Mouse (Mus musculus) heart, embryonic 13.5 days (tissue): Measurements from ENCODE around the gene Stx16. TPM values are rescaled to one million over a fixed set of nuclear protein-coding genes. Genes with fewer than 3 reads are reported as not detected.

Experiments
- ATAC-seq: fragments of 200-750 bp; cut with Nextera tagmentation; 2 replicates; pipeline ENCODE4 v1.8.0; 2017; ENCODE audit warnings: moderate TSS enrichment; ENCODE audit not compliant: insufficient number of reproducible peaks, low FRiP score, low TSS enrichment; ENCODE audit errors: extremely low read depth
- H3K27ac ChIP-seq: fragments of 300-500 bp; sonication (generic); replicated peaks from 2 replicates; pipeline ENCODE4 v1.5.1; 2015; ENCODE audit warnings: moderate library complexity, mild to moderate bottlenecking, inconsistent platforms
- H3K27me3 ChIP-seq: fragments of 300-500 bp; sonication (generic); replicated peaks from 2 replicates; pipeline ENCODE4 v1.6.1; 2015; ENCODE audit warnings: mild to moderate bottlenecking, inconsistent platforms
- H3K36me3 ChIP-seq: fragments of 300-500 bp; sonication (generic); 2 replicates; pipeline ENCODE4 v1.6.1; 2015; ENCODE audit warnings: mild to moderate bottlenecking, inconsistent platforms
- H3K4me1 ChIP-seq: fragments of 300-500 bp; sonication (generic); 2 replicates; pipeline ENCODE4 v1.6.1; 2015; ENCODE audit warnings: inconsistent platforms
- H3K4me2 ChIP-seq: fragments of 300-500 bp; sonication (generic); 2 replicates; pipeline ENCODE4 v1.6.1; 2015; ENCODE audit warnings: inconsistent platforms, mild to moderate bottlenecking, moderate library complexity
- H3K4me3 ChIP-seq: fragments of 300-500 bp; sonication (generic); 2 replicates; pipeline ENCODE4 v1.5.1; 2015; ENCODE audit warnings: moderate library complexity, mild to moderate bottlenecking, inconsistent platforms
- H3K9ac ChIP-seq: fragments of 300-500 bp; sonication (generic); 2 replicates; pipeline ENCODE4 v1.6.1; 2015; ENCODE audit warnings: inconsistent platforms, mild to moderate bottlenecking, moderate library complexity
- H3K9me3 ChIP-seq: fragments of 300-500 bp; sonication (generic); 2 replicates; pipeline ENCODE4 v1.6.1; 2016; ENCODE audit warnings: inconsistent platforms
- WGBS: fragments of 180-500 bp; shearing (Covaris S2); methylation state at CpG from one replicate; pipeline ENCODE4 v1.1.7; 2015; ENCODE audit warnings: mixed read lengths; 5-methylcytosine and 5-hydroxymethylcytosine counted together
- polyA plus RNA-seq: library from polyadenylated mRNA; unstranded; fragments of >200 nt; fragmentation: Nextera tagmentation; extraction: Ambion mirVana; gene quantifications from 2 replicates; pipeline ENCODE4 v1.2.1, GENCODE M21; 2015

The Stx16 gene
- polyA plus RNA-seq, 1 experiment from 2014 or later, result 8.6 TPM

GRCm38 (mm10) chr2:174110783-174111549, 34.9 kb downstream of the Stx16 start:
- H3K4me3 ChIP-seq, result peak overlapping the region; percentile 69
- no peaks in the 10 kb centered on the region for H3K27me3 ChIP-seq
- WGBS, result 45% methylated on average over 33 of the region's 33 CpGs
- peak overlapping the region; percentile 93 for H3K4me2 ChIP-seq
- peaks cover 23% of the 10 kb centered on the region for H3K36me3 ChIP-seq
- peak overlapping the region; percentile 95 for H3K9ac ChIP-seq
- peaks cover 23% of the 10 kb centered on the region for H3K4me1 ChIP-seq
- ATAC-seq, result 0 out of 2 replicates have a peak, but pooled peaks have one; percentile 3
- H3K9me3 ChIP-seq, result no peaks in the 10 kb centered on the region
- peak overlapping the region; percentile 66 for H3K27ac ChIP-seq

GRCm38 (mm10) chr2:174112931-174113330, 36.8 kb downstream of the Stx16 start:
- H3K4me2 ChIP-seq, result no peak overlapping the region
- H3K4me1 ChIP-seq, result peaks cover 28% of the 10 kb centered on the region
- no peak overlapping the region for H3K4me3 ChIP-seq
- no peak overlapping the region for H3K9ac ChIP-seq
- peaks cover 40% of the 10 kb centered on the region for H3K36me3 ChIP-seq
- no peak for ATAC-seq
- 54% methylated on average over 18 of the region's 18 CpGs for WGBS
- H3K27ac ChIP-seq, result no peak overlapping the region
- H3K9me3 ChIP-seq, result no peaks in the 10 kb centered on the region
- H3K27me3 ChIP-seq, result no peaks in the 10 kb centered on the region

- no peak overlapping the region for H3K4me2 ChIP-seq
- peaks cover 53% of the 10 kb centered on the region for H3K36me3 ChIP-seq
- 82% methylated on average over 12 of the region's 12 CpGs for WGBS
- ATAC-seq, result no peak
- peaks cover 28% of the 10 kb centered on the region for H3K4me1 ChIP-seq
- H3K4me3 ChIP-seq, result no peak overlapping the region
- no peaks in the 10 kb centered on the region for H3K27me3 ChIP-seq
- H3K27ac ChIP-seq, result no peak overlapping the region
- no peak overlapping the region for H3K9ac ChIP-seq
- no peaks in the 10 kb centered on the region for H3K9me3 ChIP-seq
Measured at GRCm38 (mm10) chr2:174114148-174114864, 38.2 kb downstream of the Stx16 start.

- 52% methylated on average over 16 of the region's 16 CpGs for WGBS
Measured at GRCm38 (mm10) chr2:174116929-174117328, 40.8 kb downstream of the Stx16 start.

GRCm38 (mm10) chr2:174118141-174118540, 42.0 kb downstream of the Stx16 start:
- ATAC-seq, result no peak
- H3K9ac ChIP-seq, result no peak overlapping the region
- H3K4me3 ChIP-seq, result no peak overlapping the region
- peaks cover 9% of the 10 kb centered on the region for H3K4me1 ChIP-seq
- H3K27me3 ChIP-seq, result no peaks in the 10 kb centered on the region
- H3K4me2 ChIP-seq, result no peak overlapping the region
- H3K36me3 ChIP-seq, result peaks cover 92% of the 10 kb centered on the region
- H3K27ac ChIP-seq, result no peak overlapping the region
- 69% methylated on average over 11 of the region's 11 CpGs for WGBS
- no peaks in the 10 kb centered on the region for H3K9me3 ChIP-seq

More at GRCm38 (mm10) chr2:174116929-174117328, 40.8 kb downstream of the Stx16 start:
- peak overlapping the region; percentile 36 for H3K27ac ChIP-seq
- H3K4me1 ChIP-seq, result peaks cover 16% of the 10 kb centered on the region
- peak overlapping the region; percentile 44 for H3K4me2 ChIP-seq
- no peak for ATAC-seq
- peak overlapping the region; percentile 33; the same call in 1 of the 2 replicates for H3K9ac ChIP-seq
- H3K9me3 ChIP-seq, result no peaks in the 10 kb centered on the region
- H3K27me3 ChIP-seq, result no peaks in the 10 kb centered on the region
- peaks cover 80% of the 10 kb centered on the region for H3K36me3 ChIP-seq
- no peak overlapping the region for H3K4me3 ChIP-seq

- Histone ChIP-seq H3K4me3 (no peak overlapping the region), H3K9ac (no peak overlapping the region), H3K4me1 (peaks cover 5% of the 10 kb centered on the region), H3K4me2 (no peak overlapping the region), H3K27me3 (no peaks in the 10 kb centered on the region), H3K27ac (no peak overlapping the region), H3K9me3 (peaks cover 2% of the 10 kb centered on the region; the same call in 1 of the 2 replicates), H3K36me3 (peaks cover 97% of the 10 kb centered on the region)
- ATAC-seq, result no peak
- 90% methylated on average over 11 of the region's 11 CpGs for WGBS
Measured at GRCm38 (mm10) chr2:174119259-174119658, 43.2 kb downstream of the Stx16 start.

GRCm38 (mm10) chr2:174120631-174121030, 44.5 kb downstream of the Stx16 start:
- ATAC-seq, result no peak
- H3K4me2 ChIP-seq, result no peak overlapping the region
- no peak overlapping the region for H3K4me3 ChIP-seq

GRCm38 (mm10) chr2:174121411-174121947, 45.4 kb downstream of the Stx16 start:
- Histone ChIP-seq H3K9me3 (peaks cover 6% of the 10 kb centered on the region; the same call in 1 of the 2 replicates), H3K4me1 (peaks cover 8% of the 10 kb centered on the region), H3K27me3 (no peaks in the 10 kb centered on the region), H3K4me2 (no peak overlapping the region), H3K27ac (no peak overlapping the region), H3K36me3 (peaks cover 89% of the 10 kb centered on the region), H3K9ac (no peak overlapping the region), H3K4me3 (no peak overlapping the region)
- no peak for ATAC-seq
- WGBS, result 70% methylated on average over 12 of the region's 12 CpGs

More at GRCm38 (mm10) chr2:174120631-174121030, 44.5 kb downstream of the Stx16 start:
- WGBS, result 88% methylated on average over 19 of the region's 19 CpGs
- Histone ChIP-seq H3K27me3 (no peaks in the 10 kb centered on the region), H3K27ac (no peak overlapping the region), H3K9ac (no peak overlapping the region), H3K9me3 (peaks cover 6% of the 10 kb centered on the region; the same call in 1 of the 2 replicates), H3K4me1 (peaks cover 5% of the 10 kb centered on the region), H3K36me3 (peaks cover 95% of the 10 kb centered on the region)

GRCm38 (mm10) chr2:174122331-174122730, 46.2 kb downstream of the Stx16 start:
- H3K4me3 ChIP-seq, result no peak overlapping the region
- no peak overlapping the region for H3K4me2 ChIP-seq
- no peak overlapping the region for H3K27ac ChIP-seq
- no peaks in the 10 kb centered on the region for H3K27me3 ChIP-seq
- no peak for ATAC-seq
- 81% methylated on average over 2 of the region's 2 CpGs for WGBS
- H3K36me3 ChIP-seq, result peaks cover 81% of the 10 kb centered on the region
- no peak overlapping the region for H3K9ac ChIP-seq
- H3K4me1 ChIP-seq, result peaks cover 15% of the 10 kb centered on the region
- H3K9me3 ChIP-seq, result peaks cover 6% of the 10 kb centered on the region; the same call in 1 of the 2 replicates

- no peak for ATAC-seq
- H3K4me3 ChIP-seq, result no peak overlapping the region
- H3K9me3 ChIP-seq, result peaks cover 6% of the 10 kb centered on the region; the same call in 1 of the 2 replicates
- H3K4me2 ChIP-seq, result no peak overlapping the region
- 86% methylated on average over 3 of the region's 3 CpGs for WGBS
- H3K36me3 ChIP-seq, result peaks cover 67% of the 10 kb centered on the region
- no peak overlapping the region for H3K27ac ChIP-seq
- H3K27me3 ChIP-seq, result no peaks in the 10 kb centered on the region
- H3K9ac ChIP-seq, result no peak overlapping the region
- H3K4me1 ChIP-seq, result peaks cover 13% of the 10 kb centered on the region
Measured at GRCm38 (mm10) chr2:174123731-174124130, 47.6 kb downstream of the Stx16 start.
